Mouse (Mus musculus) activated CD4-positive, CD25-positive, alpha-beta regulatory T cell (primary cell): ENCODE results near the gene Tmem82. TPM values are rescaled to one million over a fixed set of nuclear protein-coding genes. Genes with fewer than 3 reads are reported as not detected.

Source experiments
- polyA plus RNA-seq, 2 experiments: library from polyadenylated mRNA; unstranded; fragments of 100-300 nt; shearing (Covaris generic); gene quantifications; one replicate each; pipeline ENCODE4 v1.2.1; 2017

The Tmem82 gene
- polyA plus RNA-seq, result under 1 TPM; 0.32 to 0.37 TPM

GRCm38 (mm10) chr4:141618565-141619243, at the start of gene Tmem82:
Gene Tmem82 (minus strand): TSS chr4:141618633.

GRCm38 (mm10) chr4:141664799-141665198, 46.4 kb upstream of the Tmem82 start, which contains the start of gene Plekhm2:
Gene Plekhm2 (minus strand): TSS chr4:141664899.

GRCm38 (mm10) chr4:141623666-141624065, 5.2 kb upstream of the Tmem82 start, which contains the start of gene Slc25a34:
Gene Slc25a34 (minus strand): TSS chr4:141623821.

DNA sequence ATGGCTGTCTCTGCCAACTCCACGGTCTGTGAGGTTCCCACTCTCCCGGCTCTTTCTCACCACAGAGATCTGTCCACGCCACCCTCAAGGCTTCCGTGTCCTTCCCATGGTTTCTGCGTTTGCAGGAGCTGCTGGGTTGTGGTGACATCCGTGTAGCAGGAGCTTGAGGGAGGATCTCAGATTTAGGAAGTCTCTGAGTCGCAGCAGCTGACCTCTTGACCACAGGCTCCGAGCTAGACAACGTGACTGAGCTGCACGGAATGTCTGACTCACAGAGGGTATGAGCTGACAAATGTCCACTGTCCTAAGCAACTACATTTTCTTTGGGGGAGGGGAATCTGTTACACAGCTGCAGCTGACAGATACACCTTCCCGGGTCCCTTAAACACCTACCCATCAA, 12.6 kb downstream of the Tmem82 start, which contains the start of gene Fblim1:
Fblim1 (minus strand) TSS at position 236 of the 400 bp plus-strand sequence.

Other genes with a start within 250 kb of the Tmem82 start
- not detected for gene Clcnka, start 219.9 kb downstream of the Tmem82 start, polyA plus RNA-seq
- gene Clcnkb, start 202.6 kb downstream of the Tmem82 start, polyA plus RNA-seq, result not detected
- gene Hspb7, start 197.9 kb downstream of the Tmem82 start, polyA plus RNA-seq, result not detected
- gene Srarp, start 182.5 kb downstream of the Tmem82 start, polyA plus RNA-seq, result not detected
- gene Zbtb17, start 174.0 kb downstream of the Tmem82 start, polyA plus RNA-seq, result 10 to 100 TPM; 28.4 to 33.1 TPM
- 10 to 100 TPM; 24.7 to 34.4 TPM for gene Spen, start 80.0 kb downstream of the Tmem82 start, polyA plus RNA-seq
- gene Fblim1, start 12.5 kb downstream of the Tmem82 start, polyA plus RNA-seq, result under 1 TPM in 1 of 2 experiments, not detected in 1; 0.44 TPM
- gene Slc25a34, start 5.2 kb upstream of the Tmem82 start, polyA plus RNA-seq, result not detected
- 1 to 10 TPM; 8.9 to 9.8 TPM for gene Plekhm2, start 46.3 kb upstream of the Tmem82 start, polyA plus RNA-seq
- not detected for gene Rsc1a1, start 67.0 kb upstream of the Tmem82 start, polyA plus RNA-seq
- 10 to 100 TPM; 18.6 to 24.4 TPM for gene Ddi2, start 104.8 kb upstream of the Tmem82 start, polyA plus RNA-seq
- gene Agmat, start 128.0 kb upstream of the Tmem82 start, polyA plus RNA-seq, result under 1 TPM in 1 of 2 experiments, not detected in 1; 0.25 TPM
- gene Dnajc16, start 172.3 kb upstream of the Tmem82 start, polyA plus RNA-seq, result 1 to 10 TPM; 3.4 TPM
- 10 to 100 TPM in 1 of 2 experiments, 1 to 10 TPM in 1; 7.2 to 12.6 TPM for gene Casp9, start 175.0 kb upstream of the Tmem82 start, polyA plus RNA-seq
- under 1 TPM in 1 of 2 experiments, not detected in 1; 0.59 TPM for gene Cela2a, start 207.5 kb upstream of the Tmem82 start, polyA plus RNA-seq
- not detected for gene Ctrc, start 227.7 kb upstream of the Tmem82 start, polyA plus RNA-seq